Mouse (Mus musculus) bone marrow, adult 2 months (tissue): ENCODE results near the gene Ap2b1.

Experiments used
- CTCF ChIP-seq: fragments of 200-500 bp; IDR thresholded peaks from 2 replicates; pipeline ENCODE4 v1.5.1; 2011; ENCODE audit warnings: low read length, control low read depth; ENCODE audit not compliant: control insufficient read depth, insufficient read depth
- POLR2A ChIP-seq: fragments of 200-500 bp; IDR thresholded peaks from 2 replicates; pipeline ENCODE4 v1.6.1; 2011; ENCODE audit warnings: low read depth, mild to moderate bottlenecking, control low read depth, low read length, borderline replicate concordance; ENCODE audit not compliant: control insufficient read depth

DNA sequence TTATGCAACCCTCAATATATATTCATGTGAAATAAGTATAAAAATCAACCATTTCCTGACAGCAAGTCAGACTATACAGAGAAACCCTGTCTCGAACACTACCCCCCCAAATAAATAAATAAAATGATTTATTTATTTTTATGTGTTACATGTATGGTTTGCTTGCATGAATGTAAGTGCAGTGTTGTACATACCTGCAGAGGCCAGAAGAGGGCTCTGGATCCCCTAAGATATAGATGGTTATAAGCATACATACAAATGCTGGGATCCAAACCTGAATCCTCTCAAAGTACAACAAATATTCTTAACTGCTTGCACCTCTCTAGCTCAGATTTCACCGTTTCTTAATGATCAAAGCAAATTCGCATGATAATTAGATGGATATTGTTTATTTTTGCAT, 58.6 kb downstream of the Ap2b1 start:
- TF ChIP-seq CTCF (no peak), POLR2A (no peak)
